Mouse (Mus musculus) forebrain, postnatal 0 days (tissue): Measurements from ENCODE around the gene Slc25a34. TPM values are rescaled to one million over a fixed set of nuclear protein-coding genes. Genes with fewer than 3 reads are reported as not detected.

ENCODE experiments used
- ATAC-seq: fragments of 200-750 bp; cut with Nextera tagmentation; 2 replicates; pipeline ENCODE4 v1.8.0; 2017; ENCODE audit warnings: mild to moderate bottlenecking, moderate library complexity
- DNase-seq: peaks from one replicate; pipeline ENCODE4 v3.0.0-alpha.2; 2015
- H3K27ac ChIP-seq: fragments of 300-500 bp; sonication (generic); 2 replicates; pipeline ENCODE4 v1.5.1; 2014; ENCODE audit warnings: low read depth, mild to moderate bottlenecking, antibody characterized with exemption, low read length, moderate library complexity, mixed read lengths
- H3K27me3 ChIP-seq: fragments of 300-500 bp; sonication (generic); 2 replicates; pipeline ENCODE4 v1.6.1; 2014; ENCODE audit warnings: mild to moderate bottlenecking, low read length, mixed read lengths; ENCODE audit not compliant: insufficient read depth
- H3K36me3 ChIP-seq: fragments of 300-500 bp; sonication (generic); 2 replicates; pipeline ENCODE4 v1.6.1; 2014; ENCODE audit warnings: mild to moderate bottlenecking, moderate library complexity; ENCODE audit not compliant: insufficient read depth
- H3K4me1 ChIP-seq: fragments of 300-500 bp; sonication (generic); 2 replicates; pipeline ENCODE4 v1.6.1; 2014; ENCODE audit warnings: antibody characterized with exemption; ENCODE audit not compliant: insufficient read depth
- H3K4me2 ChIP-seq: fragments of 300-500 bp; sonication (generic); 2 replicates; pipeline ENCODE4 v1.6.1; 2014; ENCODE audit warnings: low read depth, mild to moderate bottlenecking, moderate library complexity
- H3K4me3 ChIP-seq: fragments of 300-500 bp; sonication (generic); 2 replicates; pipeline ENCODE4 v1.5.1; 2014; ENCODE audit warnings: low read depth, low read length, mixed read lengths
- H3K9ac ChIP-seq: fragments of 300-500 bp; sonication (generic); 2 replicates; pipeline ENCODE4 v1.6.1; 2014; ENCODE audit warnings: mild to moderate bottlenecking
- H3K9me3 ChIP-seq: fragments of 300-500 bp; sonication (generic); 2 replicates; pipeline ENCODE4 v1.6.1; 2016; ENCODE audit warnings: low read length
- CTCF ChIP-seq: sonication (generic); IDR thresholded peaks from 2 replicates; pipeline ENCODE4 v1.5.1; 2016; ENCODE audit warnings: antibody characterized with exemption, control low read depth, low read depth
- WGBS: fragments of 180-500 bp; shearing (Covaris S2); extraction: QIAGEN DNeasy Blood & Tissue Kit; methylation state at CpG from one replicate; pipeline ENCODE4 v1.1.7; 2014; 5-methylcytosine and 5-hydroxymethylcytosine counted together
- polyA plus RNA-seq: library from polyadenylated mRNA; unstranded; fragments of >200 nt; fragmentation: Nextera tagmentation; extraction: Ambion mirVana; gene quantifications from 2 replicates; pipeline ENCODE4 v1.2.1, GENCODE M21; 2015
- total RNA-seq: library from RNA; depleted of rRNA; stranded (reverse); fragments of >200 nt; gene quantifications from 2 replicates; pipeline ENCODE4 v1.2.3, GENCODE M21; 2014

Gene Slc25a34
- total and polyA plus RNA-seq, 2 experiments from 2014 or later = 1.1 to 4.0 TPM

DNA sequence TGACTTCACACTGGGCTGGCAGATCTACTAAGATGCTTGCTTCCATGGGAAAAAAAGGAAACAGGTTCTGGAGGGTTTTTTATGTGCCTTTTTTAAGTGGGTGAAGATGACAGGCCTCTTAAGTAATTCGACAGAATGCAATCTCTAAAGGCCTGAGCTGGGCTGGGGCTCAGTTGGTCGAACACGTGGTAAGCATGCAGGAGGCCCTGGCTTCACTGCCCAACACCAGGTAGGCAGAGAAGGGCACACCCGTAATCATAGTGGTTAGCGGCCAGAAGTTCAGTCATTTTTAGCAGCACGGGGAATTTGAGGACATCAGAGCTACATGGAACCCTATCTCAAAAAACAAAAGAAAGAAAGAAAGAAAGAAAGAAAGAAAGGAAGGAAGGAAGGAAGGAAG, 30.9 kb upstream of the Slc25a34 start:
- ATAC-seq = no peak
- WGBS = 93% methylated on average over 6 of the region's 6 CpGs

DNA sequence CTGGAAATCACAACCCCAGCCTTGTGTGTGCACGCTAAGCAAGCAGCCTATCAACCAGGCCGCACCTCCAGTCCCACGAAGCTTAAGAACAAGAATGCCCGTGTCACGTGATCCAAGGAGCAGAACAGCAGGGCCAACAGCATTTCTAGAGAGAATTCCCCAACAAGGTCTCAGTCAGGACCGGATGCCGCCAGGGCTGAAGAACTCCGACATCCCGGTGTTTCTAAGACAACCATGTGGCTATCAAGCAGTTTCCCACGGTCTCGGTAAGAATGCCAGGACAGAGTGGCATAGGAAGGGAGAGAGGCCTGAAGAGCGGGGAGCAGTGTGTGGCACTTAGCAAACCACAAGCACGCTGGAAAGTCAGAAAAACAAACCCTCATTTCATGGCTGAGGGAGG, 30.2 kb upstream of the Slc25a34 start:
- H3K9me3 ChIP-seq = no peaks in the 10 kb centered on the region
- H3K36me3 ChIP-seq = peaks cover 18% of the 10 kb centered on the region
- H3K4me1 ChIP-seq = no peaks in the 10 kb centered on the region
- H3K4me3 ChIP-seq = no peak overlapping the region
- ATAC-seq (peak; percentile 43), DNase-seq (peak; percentile 13)
- H3K4me2 ChIP-seq = no peak overlapping the region
- 91% methylated on average over 13 of the region's 13 CpGs for WGBS
- H3K9ac ChIP-seq = no peak overlapping the region
- TF ChIP-seq CTCF = no peak
- H3K27me3 ChIP-seq = no peaks in the 10 kb centered on the region
- no peak overlapping the region for H3K27ac ChIP-seq

More for the DNA sequence above, 30.9 kb upstream of the Slc25a34 start:
- 0 out of 2 replicates have a peak overlapping the region, but pooled peaks have one; percentile 0 for H3K27ac ChIP-seq
- no peak for DNase-seq
- H3K4me2 ChIP-seq = no peak overlapping the region
- no peak overlapping the region for H3K9ac ChIP-seq
- no peaks in the 10 kb centered on the region for H3K27me3 ChIP-seq
- peaks cover 18% of the 10 kb centered on the region for H3K36me3 ChIP-seq
- H3K9me3 ChIP-seq = no peaks in the 10 kb centered on the region
- H3K4me1 ChIP-seq = no peaks in the 10 kb centered on the region
- TF ChIP-seq CTCF = no peak
- no peak overlapping the region for H3K4me3 ChIP-seq

DNA sequence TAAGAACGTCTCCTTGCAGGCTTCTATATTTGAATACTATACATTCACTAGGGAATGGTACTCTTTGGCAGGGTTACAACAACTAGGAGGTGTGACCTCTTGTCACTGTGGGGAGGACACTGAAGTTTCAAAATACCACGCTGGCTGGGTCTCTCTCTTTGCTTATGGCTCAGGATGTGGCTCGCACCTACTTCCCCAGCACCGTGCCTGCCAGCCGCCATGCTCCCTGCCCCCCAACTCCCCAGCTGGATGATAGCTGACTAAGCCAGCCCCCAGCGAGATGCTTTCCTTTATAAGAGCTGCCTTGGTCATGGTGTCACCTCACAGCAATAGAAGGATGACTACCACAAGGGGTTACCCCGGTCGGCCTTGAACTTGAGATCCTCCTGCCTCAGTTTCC, 29.4 kb upstream of the Slc25a34 start:
- DNase-seq (no peak), ATAC-seq (no peak)
- Histone ChIP-seq H3K4me2 (no peak overlapping the region), H3K9ac (no peak overlapping the region), H3K4me3 (no peak overlapping the region), H3K27ac (no peak overlapping the region), H3K9me3 (no peaks in the 10 kb centered on the region), H3K27me3 (no peaks in the 10 kb centered on the region), H3K4me1 (no peaks in the 10 kb centered on the region), H3K36me3 (peaks cover 18% of the 10 kb centered on the region)
- no peak for TF ChIP-seq CTCF
- WGBS = 87% methylated on average over 8 of the region's 8 CpGs

DNA sequence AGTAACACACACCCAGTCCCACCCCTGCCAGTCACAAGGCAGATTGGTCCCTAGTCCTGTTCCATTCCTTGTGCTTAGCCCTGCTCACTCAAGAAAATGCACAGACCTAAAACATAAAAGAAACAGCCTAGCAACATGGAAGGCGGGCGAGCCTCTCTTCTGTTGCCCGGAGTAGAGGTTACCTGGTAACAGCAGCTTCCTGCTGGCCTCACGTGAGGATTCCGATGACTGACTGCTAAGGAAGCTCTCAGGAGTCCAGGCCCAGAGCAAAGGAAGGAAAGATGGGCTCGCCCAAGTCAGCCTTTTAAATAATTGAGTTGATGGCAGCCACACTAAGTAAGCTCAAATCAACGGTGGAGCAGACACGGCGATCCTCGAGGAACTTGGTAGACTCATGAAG, 28.3 kb upstream of the Slc25a34 start:
- DNase-seq = no peak
- Histone ChIP-seq H3K36me3 (peaks cover 18% of the 10 kb centered on the region), H3K9ac (no peak overlapping the region), H3K4me1 (no peaks in the 10 kb centered on the region), H3K4me3 (no peak overlapping the region), H3K27ac (no peak overlapping the region), H3K4me2 (no peak overlapping the region), H3K9me3 (no peaks in the 10 kb centered on the region), H3K27me3 (no peaks in the 10 kb centered on the region)
- WGBS = 88% methylated on average over 10 of the region's 10 CpGs
- TF ChIP-seq CTCF = no peak
- ATAC-seq = no peak

DNA sequence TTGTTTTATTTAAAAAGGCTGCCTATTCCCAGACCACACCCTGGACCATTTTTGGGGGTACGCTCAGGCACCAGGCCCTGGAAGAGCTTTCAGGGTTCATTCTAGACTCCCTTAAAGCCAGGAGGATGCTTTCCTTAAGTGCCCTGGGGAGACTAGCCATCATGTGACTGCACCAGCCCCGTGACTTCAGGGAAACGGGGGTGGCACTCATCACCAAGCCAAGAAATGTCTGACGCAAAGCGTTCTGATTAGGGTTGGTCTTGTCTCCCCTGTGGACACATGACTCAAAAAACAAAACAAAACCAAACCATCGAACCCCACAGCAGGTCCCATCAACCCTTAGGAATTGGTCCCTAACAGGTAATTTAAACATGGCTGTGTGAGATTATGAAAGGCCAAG, 27.7 kb upstream of the Slc25a34 start:
- H3K4me2 ChIP-seq = no peak overlapping the region
- TF ChIP-seq CTCF = no peak
- H3K27me3 ChIP-seq = no peaks in the 10 kb centered on the region
- H3K36me3 ChIP-seq = peaks cover 18% of the 10 kb centered on the region
- H3K9ac ChIP-seq = no peak overlapping the region
- no peaks in the 10 kb centered on the region for H3K4me1 ChIP-seq
- WGBS = 91% methylated on average over 6 of the region's 6 CpGs
- no peak overlapping the region for H3K4me3 ChIP-seq
- no peak overlapping the region for H3K27ac ChIP-seq
- ATAC-seq = no peak
- no peak for DNase-seq
- no peaks in the 10 kb centered on the region for H3K9me3 ChIP-seq

DNA sequence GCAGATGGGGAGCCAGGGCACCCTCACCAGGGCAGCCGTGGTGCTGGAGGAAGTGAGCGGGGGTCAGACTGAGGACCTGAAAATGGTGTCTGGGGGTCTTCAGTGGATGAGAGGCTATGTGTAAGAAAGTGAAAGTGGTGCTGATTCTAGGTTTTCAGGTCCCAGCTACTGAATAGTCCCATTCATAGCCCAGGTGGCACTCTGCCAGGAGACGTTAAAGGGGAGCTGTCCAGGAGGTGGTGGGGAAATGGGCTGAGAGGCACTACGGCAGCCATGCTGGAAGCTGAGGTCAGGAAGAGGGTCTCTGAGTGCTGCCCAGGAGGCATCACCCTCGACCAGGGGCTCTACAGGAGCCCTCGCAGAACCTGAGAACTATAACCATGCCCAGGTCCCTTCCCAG, 25.6 kb upstream of the Slc25a34 start:
- no peaks in the 10 kb centered on the region for H3K9me3 ChIP-seq
- no peak overlapping the region for H3K9ac ChIP-seq
- H3K4me1 ChIP-seq = no peaks in the 10 kb centered on the region
- H3K27ac ChIP-seq = no peak overlapping the region
- no peaks in the 10 kb centered on the region for H3K27me3 ChIP-seq
- WGBS = 43% methylated on average over 6 of the region's 6 CpGs
- peaks cover 18% of the 10 kb centered on the region for H3K36me3 ChIP-seq
- ATAC-seq (peak; percentile 43; the same call in 1 of the 2 replicates), DNase-seq (peak; percentile 62)
- no peak overlapping the region for H3K4me3 ChIP-seq
- no peak for TF ChIP-seq CTCF
- H3K4me2 ChIP-seq = no peak overlapping the region

DNA sequence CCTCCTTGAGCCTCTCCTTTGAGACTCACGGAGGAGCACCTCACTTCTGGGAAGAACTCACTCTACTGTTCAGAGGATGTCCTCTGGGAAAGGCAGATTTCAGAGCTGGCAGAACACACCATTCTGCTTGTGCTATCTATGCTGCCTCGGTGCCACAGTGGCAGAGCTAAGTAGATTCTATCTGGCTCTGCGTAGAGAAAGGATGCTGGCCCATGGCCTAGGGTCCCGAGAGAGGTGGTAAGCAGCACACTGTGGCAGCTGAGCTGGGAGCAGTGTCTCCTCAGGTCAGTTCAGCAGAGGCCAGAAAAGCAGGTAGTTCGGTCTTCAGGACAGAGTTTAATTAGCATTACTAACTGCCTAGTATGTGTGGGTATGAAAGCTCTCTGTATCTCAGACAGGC, 24.6 kb upstream of the Slc25a34 start:
- ATAC-seq (no peak), DNase-seq (no peak)
- Histone ChIP-seq H3K27ac (no peak overlapping the region), H3K36me3 (peaks cover 13% of the 10 kb centered on the region), H3K27me3 (no peaks in the 10 kb centered on the region), H3K9me3 (no peaks in the 10 kb centered on the region), H3K4me1 (no peaks in the 10 kb centered on the region), H3K4me2 (no peak overlapping the region), H3K9ac (no peak overlapping the region), H3K4me3 (no peak overlapping the region)
- TF ChIP-seq CTCF = no peak
- 84% methylated on average over 5 of the region's 5 CpGs for WGBS

DNA sequence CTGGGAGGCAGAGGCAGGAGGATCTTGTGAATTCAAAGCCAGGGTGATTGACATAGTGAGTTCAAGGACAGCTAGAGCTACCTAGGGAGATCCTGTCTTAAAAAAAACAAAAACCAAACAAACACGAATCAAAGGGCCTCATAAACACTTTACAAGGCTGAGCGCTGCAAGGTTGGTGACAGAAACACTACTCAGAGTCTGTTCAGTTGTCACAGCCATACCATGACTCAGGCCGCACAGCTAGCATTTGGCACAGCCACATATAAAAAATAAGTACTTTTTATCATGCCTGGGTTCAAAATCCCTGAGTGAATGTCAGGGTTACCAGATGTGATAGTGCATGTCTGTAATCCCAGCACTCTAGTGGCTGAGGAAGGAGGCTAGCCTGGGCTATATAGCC, 23.6 kb upstream of the Slc25a34 start:
- Histone ChIP-seq H3K4me3 (no peak overlapping the region), H3K4me1 (no peaks in the 10 kb centered on the region), H3K4me2 (no peak overlapping the region), H3K36me3 (peaks cover 14% of the 10 kb centered on the region), H3K27me3 (no peaks in the 10 kb centered on the region), H3K9ac (no peak overlapping the region), H3K9me3 (no peaks in the 10 kb centered on the region), H3K27ac (no peak overlapping the region)
- no peak for TF ChIP-seq CTCF
- ATAC-seq = no peak
- no peak for DNase-seq
- WGBS = 99% methylated on average over 3 of the region's 3 CpGs
